Mouse (Mus musculus) heart, postnatal 10 days (tissue): ENCODE results near the gene Pif1. TPM values are rescaled to one million over a fixed set of nuclear protein-coding genes. Genes with fewer than 3 reads are reported as not detected.

Source experiments
- DNase-seq, 2 experiments: peaks; one replicate each; pipeline ENCODE4 v3.0.0; 2021
- intact Hi-C: fragments of 180-260 bp; cut with DNase I; formaldehyde crosslinking; loops from one replicate; pipeline ENCODE4 v1.15.1; 2025
- total RNA-seq, 2 experiments: library from RNA; stranded (reverse); gene quantifications; 2 replicates each; pipeline ENCODE4 v1.2.3; 2021

The Pif1 gene
- total RNA-seq, 2 experiments from 2014 or later: 1.9 to 2.4 TPM

DNA sequence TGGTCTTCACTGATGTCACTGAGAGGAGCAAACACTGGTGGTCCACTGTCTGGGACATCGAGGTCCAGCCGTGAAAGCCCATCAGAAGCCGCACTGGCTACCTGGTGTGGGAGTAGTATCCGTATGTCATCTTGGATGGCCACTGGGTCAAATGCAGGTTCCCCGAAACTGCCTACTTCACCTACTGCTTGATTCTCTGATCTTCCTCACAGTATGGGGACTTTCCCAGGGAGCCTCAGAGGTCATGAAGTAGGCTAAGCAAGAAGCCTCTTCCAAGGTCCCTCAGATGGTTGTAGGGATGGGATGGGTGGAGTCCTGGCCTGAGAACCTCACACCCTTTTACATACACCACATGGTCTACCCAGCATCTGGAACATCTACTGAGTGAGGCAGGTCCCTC is 30.0 kb upstream of the Pif1 start:
- no peak for DNase-seq
- intact Hi-C loops: no loop called here

- intact Hi-C loops: no loop called here
- no peak for DNase-seq
These were observed 28.2 kb upstream of the Pif1 start for GRCm38 (mm10) chr9:65558806-65559205.

GRCm38 (mm10) chr9:65561016-65561415 is 25.9 kb upstream of the Pif1 start:
- intact Hi-C loops: no loop called here
- DNase-seq: peak; percentile 57 to 62

GRCm38 (mm10) chr9:65562081-65562506 is 24.9 kb upstream of the Pif1 start:
- intact Hi-C loops: loop anchor here (2.0 kb wide), 1 partner anchor 17 kb away; no protein-coding TSS in a partner anchor
- DNase-seq: peak; percentile 76 to 80

DNA sequence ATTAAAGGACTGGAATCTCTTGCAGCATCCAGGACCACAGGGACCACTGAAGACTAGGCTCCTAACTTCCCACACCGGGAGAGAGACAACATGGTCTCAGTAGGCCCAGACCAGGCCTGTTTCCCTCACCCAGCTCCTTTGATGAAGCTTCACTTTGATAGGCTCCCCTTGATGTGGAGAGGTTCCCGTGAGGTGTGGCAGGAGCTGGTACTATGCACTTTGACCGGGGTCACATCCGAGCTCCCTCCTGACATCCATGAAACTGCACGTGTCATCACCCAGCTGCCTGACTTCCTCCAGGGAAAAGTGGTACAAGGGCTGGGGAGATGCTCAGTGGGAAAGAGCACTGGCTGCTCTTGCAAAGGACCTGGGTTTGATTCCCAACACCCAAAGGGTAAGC is 23.9 kb upstream of the Pif1 start:
- DNase-seq: no peak
- intact Hi-C loops: loop anchor here (2.0 kb wide), 1 partner anchor 16 kb away; no protein-coding TSS in a partner anchor

DNA sequence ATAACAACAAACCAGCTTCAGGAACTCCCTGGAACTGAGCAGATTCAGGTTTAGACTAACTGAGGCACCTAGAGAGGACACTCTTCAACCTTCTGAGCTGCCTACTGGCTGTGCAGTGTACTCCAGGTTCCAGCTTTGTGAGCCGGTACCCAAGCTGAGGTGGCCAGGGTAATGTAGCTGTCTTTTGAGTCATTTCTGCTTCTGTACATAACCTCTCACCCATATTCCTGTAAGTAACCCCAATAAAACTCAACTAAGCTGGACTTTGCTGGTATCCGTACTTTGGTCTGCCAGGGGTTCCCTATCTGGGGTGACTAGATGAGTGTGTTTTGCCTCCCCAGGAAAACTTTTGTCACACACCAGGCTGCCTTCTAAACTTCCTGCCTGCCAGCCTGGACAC is 22.3 kb upstream of the Pif1 start:
- intact Hi-C loops: no loop called here
- no peak for DNase-seq

GRCm38 (mm10) chr9:65568787-65569186 is 18.2 kb upstream of the Pif1 start:
- intact Hi-C loops: no loop called here
- DNase-seq: no peak

DNA sequence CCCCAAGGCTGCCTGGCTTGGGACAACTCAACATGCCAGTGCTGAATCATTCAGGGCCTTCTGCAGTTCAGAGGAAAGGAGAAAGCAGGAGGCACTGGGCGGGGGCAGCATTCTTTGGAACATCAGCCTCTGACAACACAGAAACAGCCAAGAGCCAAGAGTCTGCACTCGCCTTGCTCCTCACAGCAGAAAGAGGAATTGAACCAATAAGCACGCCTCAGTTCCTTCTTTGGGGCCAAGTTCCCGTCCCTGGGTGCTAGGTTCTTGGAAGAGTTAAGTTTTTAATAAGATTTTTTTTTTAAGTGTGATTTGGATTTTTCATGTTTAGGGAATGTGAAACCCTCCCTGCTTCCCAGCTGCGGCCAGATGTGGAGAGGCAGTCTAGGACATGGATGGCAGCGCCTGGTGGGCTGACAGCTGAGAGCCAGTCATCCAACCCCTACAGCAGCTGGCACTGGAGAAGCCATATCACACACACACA is 17.4 kb upstream of the Pif1 start:
- DNase-seq: peak; percentile 70 to 77

DNA sequence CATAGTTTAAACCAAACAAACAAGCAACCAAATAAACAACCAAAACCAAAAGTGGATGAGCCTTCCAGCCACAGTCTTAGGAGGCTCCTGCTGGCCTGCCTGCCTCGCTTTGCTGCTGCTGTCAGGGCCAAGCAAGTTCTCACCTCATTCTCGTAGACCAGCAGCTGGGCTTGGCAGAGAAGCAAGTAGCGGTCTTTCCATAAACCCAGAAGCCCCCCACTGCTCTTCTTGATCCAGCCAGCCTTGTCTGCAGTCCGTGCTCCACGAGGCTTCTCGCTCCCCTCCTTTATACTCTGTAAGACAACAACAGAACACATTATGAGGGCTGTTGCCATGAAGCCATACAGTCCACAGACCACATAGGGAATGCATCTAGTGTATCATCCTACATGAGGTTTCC is 14.1 kb upstream of the Pif1 start:
- intact Hi-C loops: no loop called here
- no peak for DNase-seq

More for the DNA sequence above, 17.4 kb upstream of the Pif1 start:
- intact Hi-C loops: no loop called here

GRCm38 (mm10) chr9:65574513-65575392 is 12.2 kb upstream of the Pif1 start:
- intact Hi-C loops: loop anchor here (5.0 kb wide), 1 partner anchor 32 kb away; no protein-coding TSS in a partner anchor
- DNase-seq: no peak

GRCm38 (mm10) chr9:65575393-65576196 is 11.4 kb upstream of the Pif1 start:
- intact Hi-C loops: loop anchor here (5.0 kb wide), 1 partner anchor 33 kb away; no protein-coding TSS in a partner anchor
- peak; percentile 67 to 72 for DNase-seq

GRCm38 (mm10) chr9:65576861-65577510 is 10.0 kb upstream of the Pif1 start:
- DNase-seq: peak; percentile 62 to 64
- intact Hi-C loops: loop anchor here (5.0 kb wide), 1 partner anchor 35 kb away; no protein-coding TSS in a partner anchor

DNA sequence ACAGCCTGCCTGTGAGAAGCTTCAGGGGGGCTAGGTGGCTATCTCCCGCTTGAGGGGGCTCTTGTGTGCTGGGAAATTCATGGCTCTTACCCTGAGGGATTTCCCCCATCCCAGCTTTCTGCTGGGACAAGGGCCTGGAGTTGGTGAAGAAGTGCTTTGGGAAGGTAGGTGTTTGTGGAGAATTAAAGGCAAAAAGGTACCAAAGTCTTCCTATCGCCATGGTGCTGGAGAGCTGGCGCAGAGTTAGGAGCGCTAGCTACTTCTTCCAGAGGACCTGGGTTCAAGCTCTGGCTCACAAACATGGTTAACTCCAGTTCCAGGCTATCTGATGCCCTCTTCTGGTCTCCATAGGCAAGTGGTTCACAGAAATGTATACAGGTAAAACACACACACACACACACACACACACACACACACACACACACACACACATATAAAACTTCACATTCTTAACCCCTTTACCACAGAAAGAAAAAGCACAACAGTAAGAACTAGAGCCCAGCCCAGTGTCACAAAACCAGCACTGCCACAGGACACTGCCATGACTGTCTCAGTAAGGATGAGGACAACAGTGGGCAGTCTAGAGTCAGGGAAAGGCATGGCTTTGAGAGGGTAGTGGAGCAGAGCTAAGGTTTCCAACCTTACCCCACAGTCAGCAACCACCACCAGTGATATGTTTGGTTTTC is 9.3 kb upstream of the Pif1 start:
- no peak for DNase-seq
- intact Hi-C loops: loop anchor here (2.0 to 5.0 kb wide), 3 partner anchors 15 to 35 kb away; no protein-coding TSS in a partner anchor

GRCm38 (mm10) chr9:65578801-65579249 is 8.1 kb upstream of the Pif1 start:
- peak; percentile 62 to 70 for DNase-seq
- intact Hi-C loops: loop anchor here (2.0 to 5.0 kb wide), 3 partner anchors 16 to 37 kb away; no protein-coding TSS in a partner anchor

GRCm38 (mm10) chr9:65579781-65580371 is 7.1 kb upstream of the Pif1 start, which contains the start of gene Plekho2:
Gene Plekho2, minus strand, starts transcription at chr9:65580040.
- DNase-seq: peak; percentile 94 to 95
- intact Hi-C loops: loop anchor here (2.0 to 10.0 kb wide), 5 partner anchors 17 to 148 kb away; partner anchors contain the start of gene Spg21

DNA sequence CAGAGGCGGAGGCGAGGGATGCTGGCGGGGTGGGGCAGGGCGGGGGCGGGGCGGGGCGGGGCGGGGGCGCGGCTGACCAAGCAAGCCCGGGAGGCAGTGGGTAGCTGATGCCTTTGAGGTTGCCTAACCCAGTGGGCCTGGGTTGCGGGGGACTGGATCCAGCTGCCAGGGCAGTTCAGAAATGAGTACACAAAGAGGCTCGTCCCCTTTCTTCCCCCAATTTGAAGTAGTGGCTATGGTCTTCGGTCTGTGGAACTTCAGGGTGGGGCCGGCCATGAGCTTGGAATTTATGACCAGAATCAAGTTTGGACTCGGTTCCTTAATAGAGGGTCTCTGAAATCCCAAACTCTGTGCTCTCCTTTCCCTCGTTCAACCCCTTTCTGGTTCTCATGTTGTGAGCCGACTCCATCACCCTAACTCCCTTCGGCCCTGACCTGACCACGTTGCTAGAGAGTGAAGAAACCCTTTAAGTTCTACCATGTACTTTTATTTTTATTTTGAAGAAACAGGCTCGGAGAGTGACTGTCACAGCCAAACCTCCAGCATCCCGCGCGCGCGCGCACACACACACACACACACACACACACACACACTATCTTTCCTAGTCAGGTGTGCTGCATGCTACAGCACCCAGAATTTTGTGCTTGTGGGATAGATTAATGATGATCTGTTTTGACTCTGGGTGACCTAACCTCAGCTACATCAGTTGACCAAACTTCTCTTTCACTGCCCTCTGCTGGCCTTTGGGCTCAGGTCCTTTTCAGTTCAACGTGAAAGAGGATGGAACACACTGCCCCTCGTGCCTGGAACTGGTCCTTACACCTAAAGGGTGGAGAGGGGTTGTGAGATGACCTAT is 6.3 kb upstream of the Pif1 start:
- intact Hi-C loops: loop anchor here (1.0 to 10.0 kb wide), 3 partner anchors 56 to 148 kb away; partner anchors contain the start of gene Spg21
- peak; percentile 93 for DNase-seq

GRCm38 (mm10) chr9:65583045-65583444 is 3.9 kb upstream of the Pif1 start:
- intact Hi-C loops: loop anchor here (5.0 to 10.0 kb wide), 2 partner anchors 118 to 151 kb away; partner anchors contain the start of gene Spg21
- DNase-seq: peak in 1 of 2 experiments; percentile 27

DNA sequence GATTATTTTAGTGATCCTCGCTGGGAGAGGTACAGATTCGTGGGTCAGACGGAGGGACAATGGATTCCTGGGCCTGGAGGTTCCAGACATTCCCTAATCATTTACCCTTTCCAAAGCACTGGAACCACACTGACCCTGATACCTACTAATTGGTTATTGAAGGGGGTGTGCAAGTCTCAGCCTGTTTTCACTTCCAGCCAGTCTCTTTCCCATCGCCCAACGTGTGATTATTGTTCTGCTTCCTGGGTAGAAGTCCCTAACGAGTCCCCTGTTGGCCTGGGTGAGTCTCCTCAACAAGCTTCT is 261 bp downstream of the Pif1 start:
- no peak for DNase-seq
- intact Hi-C loops: loop anchor here (5.0 to 10.0 kb wide), 2 partner anchors 122 to 195 kb away; partner anchors contain the start of genes Kbtbd13 and Spg21
